Mouse (Mus musculus) adrenal gland, postnatal 14 days (tissue): ENCODE results near the gene Cfap97d2. TPM values are rescaled to one million over a fixed set of nuclear protein-coding genes. Genes with fewer than 3 reads are reported as not detected.
A peak's percentile ranks its signal among the peaks of the same experiment; 100 is the strongest.
"Not testable (repeated sequence)": the region's sequence is repeated elsewhere in the genome, so short reads cannot be mapped to it uniquely, and the experiment has no call there.

Source experiments
- DNase-seq: peaks from one replicate; pipeline ENCODE4 v3.0.0; 2021; ENCODE audit warnings: mixed read lengths
- total RNA-seq: library from RNA; stranded (reverse); gene quantifications from 2 replicates; pipeline ENCODE4 v1.2.3, GENCODE M21; 2021

The Cfap97d2 gene
- total RNA-seq, 1 experiment from 2014 or later = not detected

DNA sequence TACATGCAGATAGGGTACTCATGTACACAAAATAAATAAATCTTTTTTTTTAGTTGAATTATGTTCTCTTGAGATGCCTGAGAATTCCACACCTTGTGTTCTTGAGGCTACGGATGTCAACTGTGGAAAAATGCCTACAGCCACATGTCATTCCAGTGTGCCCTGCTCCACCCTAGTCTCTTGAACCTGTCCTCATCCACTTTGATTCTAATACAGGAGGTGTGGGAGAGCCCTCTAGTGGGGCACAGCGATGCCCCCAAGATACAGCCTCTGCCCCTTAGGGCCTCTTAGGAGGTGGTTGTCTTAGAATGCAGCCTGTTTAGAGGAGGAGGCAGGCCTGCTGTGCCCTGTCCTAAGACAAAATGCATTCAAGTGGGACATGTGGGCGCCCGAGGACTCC is 17.7 kb upstream of the Cfap97d2 start:
- no peak for DNase-seq

DNA sequence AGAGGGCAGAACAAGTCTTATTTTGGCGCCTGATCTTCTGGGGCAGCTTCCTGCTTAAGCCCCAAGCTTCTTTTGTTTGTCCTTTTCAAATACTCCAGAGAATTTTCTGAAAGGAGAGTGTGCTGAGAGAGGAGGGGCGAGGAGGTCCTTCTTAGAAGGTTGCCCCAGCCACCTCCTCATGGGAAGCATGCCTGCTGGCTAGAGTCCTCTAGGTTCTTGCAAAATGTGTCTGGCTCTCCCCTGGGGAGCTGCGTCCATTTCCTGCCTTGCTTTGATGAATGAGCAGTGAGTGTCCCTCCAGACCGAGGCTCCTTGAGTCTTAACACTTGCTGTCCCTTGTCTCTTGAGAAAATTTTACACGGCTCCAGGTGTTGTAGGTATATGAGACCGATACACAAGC is 17.2 kb upstream of the Cfap97d2 start:
- peak; percentile 80 for DNase-seq

DNA sequence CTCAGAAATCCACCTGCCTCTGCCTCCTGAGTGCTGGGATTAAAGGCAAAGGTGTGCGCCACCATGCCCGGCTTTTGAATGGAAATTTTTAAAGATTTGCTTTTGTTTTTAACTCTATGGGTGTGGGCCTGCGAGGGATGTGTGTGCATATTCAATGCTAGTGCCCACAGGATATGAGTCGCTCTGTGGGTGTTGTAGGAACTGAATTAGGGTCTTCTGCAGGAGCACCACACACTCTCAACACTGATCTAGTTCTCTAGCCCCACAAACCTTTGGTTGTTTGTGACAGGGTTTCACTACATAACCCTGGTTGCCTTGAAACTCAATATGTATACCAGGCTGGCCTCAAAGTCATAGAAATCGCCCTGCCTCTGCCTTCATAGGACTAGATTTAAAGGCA is 16.4 kb upstream of the Cfap97d2 start:
- DNase-seq = no peak

DNA sequence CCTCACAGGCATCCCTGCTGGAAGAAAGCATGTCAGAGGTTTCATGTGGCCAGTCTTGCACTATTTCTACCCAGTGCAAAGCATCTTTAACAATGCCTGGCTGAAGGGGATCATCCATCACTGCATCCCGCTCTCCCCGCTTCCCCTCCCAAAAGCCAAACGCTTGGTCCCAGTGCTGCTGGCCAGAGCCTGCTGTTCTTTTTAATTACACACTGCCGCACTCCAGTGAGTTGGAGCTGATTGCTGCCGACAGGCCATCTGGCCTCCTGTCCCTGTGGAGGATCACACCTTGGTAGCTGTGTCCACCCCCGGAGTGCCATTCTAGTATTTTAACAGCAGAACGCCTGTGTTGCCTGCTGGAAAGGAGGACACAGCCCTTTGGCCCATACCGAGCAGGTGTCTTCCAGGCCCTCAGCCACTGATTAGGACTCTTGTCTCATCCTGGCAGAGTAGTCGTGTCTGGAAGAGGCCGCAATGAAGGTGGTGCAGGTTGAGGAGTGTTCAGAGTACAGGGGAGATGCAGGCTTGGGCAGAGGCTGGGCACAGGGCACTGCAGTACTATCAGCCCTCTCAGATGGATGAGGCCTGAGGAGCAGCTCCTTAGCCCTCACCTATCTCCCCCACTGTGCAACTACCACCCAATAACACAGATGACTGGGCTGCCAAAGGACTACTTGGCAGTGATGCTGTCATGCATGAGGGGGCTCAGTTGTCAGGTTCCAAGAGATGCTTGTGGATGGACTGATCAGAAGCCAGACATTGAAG is 13.2 kb upstream of the Cfap97d2 start:
- DNase-seq = no peak

DNA sequence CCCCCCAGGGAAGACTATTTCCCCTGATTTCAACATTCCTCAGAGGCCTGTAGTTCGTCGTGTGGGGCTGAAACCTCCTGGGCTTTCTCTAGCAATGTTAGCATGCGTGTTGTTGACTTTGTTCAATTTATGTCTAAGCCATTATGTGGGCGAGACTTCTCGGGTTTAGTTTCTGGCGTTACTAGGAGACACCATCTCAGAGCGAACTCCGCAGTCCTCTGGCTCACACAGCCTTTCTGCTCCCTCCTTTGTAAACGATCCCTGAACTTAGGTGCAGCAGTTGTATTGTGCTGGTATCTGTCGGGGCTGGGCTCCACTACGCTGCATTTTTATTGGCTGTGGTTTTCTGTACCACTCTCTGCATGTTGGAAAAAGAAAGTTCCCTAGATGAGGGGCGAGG is 11.0 kb upstream of the Cfap97d2 start:
- no peak for DNase-seq

DNA sequence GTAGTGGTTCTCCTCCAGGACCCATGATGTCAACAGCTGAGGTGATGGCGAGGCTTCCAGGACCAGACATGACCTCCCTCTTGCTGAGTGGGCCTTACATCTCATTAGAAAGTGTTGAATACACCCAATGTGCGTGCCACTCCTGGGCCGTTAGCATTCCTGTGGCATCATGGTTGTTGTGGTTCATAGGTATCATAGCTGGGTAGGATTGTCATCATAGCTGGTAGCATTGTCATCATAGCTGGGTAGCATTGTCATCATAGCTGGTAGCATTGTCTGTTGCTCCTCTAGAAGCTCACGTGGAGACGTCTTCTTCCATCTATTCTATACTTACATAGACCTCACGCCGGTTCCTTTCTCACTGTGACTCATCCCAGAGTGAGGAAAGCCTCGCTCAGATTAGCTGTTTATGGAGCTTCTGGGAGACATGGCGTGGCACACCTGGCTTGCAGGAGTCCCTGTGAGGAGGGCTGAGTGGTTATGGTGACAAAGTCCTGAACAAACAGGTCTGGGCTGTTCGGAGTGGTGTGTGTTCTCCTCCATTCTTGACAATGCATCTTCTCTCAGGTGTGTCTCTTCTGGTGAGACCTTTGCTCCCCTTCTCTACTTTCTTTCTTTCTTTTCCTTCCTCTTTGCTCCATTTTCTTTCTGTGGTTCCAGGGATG is 10.4 kb upstream of the Cfap97d2 start:
- no peak for DNase-seq

DNA sequence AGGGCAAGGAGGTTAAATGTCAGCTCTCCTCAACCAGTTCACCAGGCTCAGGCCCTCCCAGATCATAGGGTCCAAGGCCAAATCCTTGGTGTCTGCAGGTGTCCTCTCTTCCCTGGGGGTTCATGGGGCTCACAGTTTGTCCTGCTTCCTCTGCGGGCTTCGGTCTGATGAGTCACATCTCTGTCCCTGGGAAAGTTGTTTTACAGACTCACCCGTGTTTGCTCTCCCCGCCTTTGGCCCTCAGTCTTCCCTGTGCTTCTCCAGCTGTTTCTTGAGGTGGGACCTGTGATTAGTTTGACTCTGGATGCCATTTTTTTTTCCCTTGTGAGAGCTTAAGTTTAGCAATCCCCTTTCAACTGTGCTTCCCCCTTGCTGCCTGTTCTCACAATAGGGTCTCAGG is 9.5 kb upstream of the Cfap97d2 start:
- DNase-seq = peak; percentile 24

DNA sequence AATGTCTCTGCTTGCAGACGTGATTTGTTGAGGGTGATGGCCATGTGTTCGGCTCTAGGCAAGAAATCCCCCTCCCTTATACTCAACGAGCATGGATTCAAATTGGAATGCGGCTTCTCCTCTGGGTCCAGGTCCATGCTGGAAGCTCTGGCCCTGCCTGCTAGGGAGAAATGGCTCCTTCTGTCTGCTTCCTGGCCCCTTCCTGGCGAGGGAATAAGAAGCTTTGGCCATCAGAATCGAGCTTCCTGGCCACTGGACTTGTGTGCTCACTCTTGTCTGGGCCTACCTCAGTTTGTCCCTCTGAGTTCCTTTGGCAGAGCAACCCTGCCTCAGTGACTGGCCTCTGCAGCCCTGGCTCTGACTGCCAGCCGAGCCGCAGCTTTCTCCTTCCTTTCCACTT is 8.5 kb upstream of the Cfap97d2 start:
- DNase-seq = no peak

DNA sequence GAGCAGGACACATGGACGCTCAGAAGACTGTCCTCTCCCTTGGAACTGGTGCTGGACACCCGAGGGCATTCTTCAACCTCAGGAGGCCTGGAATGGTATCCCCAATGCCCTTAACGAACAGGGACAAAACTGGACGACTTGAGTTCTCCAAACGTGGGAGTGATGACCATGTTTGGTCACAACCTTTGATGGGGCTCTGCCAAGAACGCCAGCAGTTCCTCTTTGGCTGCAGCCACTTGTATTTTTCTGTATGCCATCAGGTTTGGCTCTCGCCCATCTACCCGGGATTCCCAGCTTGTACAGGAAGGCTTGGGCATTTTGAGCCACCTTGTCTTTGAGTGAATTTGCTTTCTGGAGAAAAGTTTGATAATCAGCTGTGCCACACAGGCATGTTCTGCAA is 8.0 kb upstream of the Cfap97d2 start:
- peak; percentile 25 for DNase-seq

DNA sequence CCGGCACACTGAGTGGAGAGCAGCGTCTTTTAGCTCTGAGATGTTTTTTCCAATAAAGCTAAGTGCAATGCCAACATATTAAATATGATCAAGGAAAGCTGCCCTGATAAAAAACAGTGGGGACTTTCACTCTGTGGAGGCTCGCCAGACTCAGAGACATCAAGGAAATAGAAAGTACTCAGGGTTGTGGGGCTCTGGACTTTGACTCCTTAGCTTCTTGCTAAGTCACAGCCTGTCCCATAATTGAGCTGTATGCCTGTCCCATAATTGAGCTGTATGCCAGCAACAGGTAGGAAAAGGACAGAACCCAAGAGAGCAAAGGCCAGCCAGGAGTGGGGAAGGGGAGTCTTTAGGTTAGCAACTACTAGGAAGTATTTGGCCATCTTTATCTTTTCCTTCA is 7.4 kb upstream of the Cfap97d2 start:
- DNase-seq = no peak

DNA sequence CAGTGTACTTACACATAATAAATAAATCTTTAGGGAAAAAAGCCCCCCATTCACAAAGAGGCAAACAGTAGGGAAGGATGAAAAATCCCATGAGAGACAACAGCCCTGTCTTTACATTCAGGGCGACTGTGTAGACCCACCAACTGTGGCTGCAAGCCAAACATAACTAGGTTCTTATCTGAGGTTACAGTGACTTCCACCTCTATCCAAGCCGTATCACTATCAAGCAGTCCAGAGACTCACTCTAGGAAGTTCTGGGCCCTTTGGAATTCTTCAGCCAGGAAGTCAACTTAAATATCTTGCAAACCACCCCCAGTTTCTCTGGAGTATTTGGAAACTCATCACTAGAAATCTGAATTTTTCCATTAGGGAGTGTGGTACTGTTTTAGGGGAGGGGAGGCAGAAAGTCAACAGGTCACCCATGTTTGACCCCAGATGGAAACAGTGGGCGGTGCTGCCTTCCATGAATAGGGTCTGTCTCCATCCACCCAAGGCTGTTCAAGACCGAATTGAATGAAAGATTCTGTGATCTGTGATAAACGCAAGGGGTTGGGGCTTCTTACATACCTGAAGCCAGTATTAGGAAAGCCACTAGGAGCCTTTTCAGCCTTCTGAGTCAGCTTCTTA is 6.3 kb upstream of the Cfap97d2 start:
- no peak for DNase-seq

DNA sequence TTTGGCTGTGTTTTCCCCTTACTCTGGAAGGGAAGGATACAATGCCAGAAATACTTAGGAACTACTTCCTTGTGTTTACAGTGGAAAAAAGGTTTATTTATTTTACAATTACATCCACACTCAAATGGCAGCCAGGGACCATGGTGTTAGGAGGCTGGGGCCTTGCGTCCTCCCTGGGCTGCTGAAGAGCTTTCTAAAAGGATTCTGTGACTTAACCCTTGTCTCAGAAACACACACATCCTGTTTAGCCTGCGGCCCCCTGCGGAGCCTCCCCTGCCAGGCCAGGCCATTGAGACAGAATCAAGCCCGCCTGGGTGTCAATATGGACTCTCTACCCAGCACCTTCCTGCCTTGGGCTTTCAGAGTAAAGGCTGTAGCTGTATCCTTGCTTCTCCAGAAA is 2.9 kb upstream of the Cfap97d2 start:
- DNase-seq = no peak

DNA sequence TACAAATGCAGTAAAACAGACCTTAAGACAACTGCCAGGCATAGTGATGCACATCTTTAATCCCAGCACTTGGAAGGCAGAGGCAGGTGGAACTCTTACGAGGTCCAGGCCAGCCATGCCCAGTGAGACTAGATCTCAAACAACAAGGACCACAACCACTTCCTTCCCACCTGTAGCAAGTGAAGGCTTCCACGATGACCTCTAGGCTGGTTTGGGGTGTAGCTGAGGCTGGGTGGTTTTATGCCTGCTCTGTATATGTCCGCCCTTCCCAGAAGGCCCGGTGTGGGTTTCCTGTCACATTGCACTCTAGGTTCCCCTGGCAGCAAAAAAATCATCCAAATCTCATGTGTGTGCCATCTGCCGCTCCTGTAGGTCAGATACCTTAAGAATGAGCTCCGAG is 1.9 kb upstream of the Cfap97d2 start:
- no peak for DNase-seq

DNA sequence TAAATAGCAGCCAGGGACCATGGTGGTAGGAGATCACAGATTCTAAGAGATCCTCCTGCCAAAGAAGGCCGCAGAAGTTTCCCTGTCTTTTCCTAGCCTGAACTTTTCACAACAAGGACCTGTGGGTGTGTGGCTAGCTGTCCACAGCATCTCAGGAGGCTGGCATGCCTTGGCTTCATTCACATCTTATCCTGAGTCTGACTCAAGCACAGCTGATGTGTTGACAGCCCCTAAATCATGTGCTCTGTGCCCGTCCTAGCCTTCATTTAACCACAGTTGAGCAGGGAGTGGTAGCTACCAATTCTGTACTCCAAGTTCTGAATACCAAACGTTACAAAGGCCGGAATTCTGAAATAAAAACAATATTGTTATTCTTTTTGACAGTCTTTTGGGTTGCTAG is 1.4 kb upstream of the Cfap97d2 start:
- no peak for DNase-seq

DNA sequence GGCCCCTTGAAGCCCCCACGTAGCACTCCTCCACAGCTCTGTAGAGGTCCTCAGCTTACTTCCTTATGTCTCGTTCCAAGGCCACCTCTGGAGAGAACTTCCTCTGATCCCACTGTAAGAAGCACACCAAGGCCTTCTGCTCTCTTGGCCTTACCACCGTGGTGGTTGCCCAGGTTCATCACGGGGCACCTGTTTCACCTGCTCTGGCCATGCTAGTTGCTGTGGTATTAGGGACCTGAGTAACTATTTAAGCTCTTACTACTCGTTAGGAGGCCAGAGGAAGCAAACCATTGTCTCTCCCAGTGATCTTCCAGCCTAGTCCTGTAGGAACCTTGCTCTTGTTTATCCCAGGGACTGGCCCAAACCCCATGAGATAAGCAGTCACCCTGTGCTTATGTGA is 1.2 kb downstream of the Cfap97d2 start:
- no peak for DNase-seq

DNA sequence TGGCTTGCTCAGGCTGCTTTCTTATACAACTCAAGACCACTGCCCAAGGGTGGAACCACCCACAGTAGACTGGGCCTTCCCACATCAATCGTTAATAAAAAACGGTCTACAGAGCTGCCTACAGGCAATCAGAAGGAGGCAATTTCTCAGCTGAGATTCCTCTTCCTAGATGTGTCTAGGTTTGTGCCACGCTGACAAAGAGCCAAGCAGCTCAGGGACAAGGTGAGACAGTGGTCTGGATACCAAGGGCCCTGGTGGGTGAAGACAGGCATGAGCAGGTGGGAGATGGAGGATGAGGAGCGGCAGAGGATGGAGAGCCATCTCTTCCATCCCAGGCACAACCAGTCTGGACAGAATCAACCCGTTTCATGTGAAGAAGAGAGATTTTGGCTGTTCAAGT is 2.8 kb downstream of the Cfap97d2 start:
- DNase-seq = no peak

DNA sequence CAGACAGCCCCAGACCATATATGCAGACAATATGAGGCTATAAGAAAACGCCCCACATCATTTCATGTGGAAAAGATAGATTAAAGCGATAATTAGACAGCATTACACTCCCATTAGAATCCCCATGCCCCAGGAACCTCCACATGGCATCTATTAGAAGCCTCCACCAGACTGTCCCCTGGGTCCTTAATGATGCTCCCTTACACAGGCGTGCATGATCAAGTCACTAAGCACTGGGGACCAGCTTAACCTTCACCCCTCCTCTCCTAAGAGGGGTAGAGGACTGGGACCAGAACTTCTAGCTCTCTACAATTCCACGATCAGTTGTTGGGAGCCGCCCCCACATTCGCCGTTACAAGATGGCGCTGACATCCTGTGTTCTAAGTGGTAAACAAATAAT is 13.3 kb downstream of the Cfap97d2 start:
- no peak for DNase-seq

DNA sequence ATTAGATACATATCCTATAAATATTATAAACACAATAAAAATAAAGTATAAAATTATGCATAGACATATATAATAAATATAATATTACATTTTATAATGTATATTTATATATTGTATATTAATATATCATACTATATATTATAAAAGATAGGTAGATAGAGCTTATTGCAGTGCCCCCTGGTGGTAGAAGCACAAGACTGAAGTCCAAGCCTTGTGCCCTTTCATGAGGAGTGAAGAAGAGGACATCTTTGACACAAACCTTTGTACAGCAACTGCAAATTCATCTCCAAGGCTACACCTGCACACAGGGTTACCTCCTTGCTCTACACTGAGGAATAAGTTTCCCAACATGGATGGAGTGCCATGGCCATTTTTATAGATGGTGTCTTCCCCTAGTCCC is 20.0 kb downstream of the Cfap97d2 start:
- peak; percentile 67 for DNase-seq

DNA sequence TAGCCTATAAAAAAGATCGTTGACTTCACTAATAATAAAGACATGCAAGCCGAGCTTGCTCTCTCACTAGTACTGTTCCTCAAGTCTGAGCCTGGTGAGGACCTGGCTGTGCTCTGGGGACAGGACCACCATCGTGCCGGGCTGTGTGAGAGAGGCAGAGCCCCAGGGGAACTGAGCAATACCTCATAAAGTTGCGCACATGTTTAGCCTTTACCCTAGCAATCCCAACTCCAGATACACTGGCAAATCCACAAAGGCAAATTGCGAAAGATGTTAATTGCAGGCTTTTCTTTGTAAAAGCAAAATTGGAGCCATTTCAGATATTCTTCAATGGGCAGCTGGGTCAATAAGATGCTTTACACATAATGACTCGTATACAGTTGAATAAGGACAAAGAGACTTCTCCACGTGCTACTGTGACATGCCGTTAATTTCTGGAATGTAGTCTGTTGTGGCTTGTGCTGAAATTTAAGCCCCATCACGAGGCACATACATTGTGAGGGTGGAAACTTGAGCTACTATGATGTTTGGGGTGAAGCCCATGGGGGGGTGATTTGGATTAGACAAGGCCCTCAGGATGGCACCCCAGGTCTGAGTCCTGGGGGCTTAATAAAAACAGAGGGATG is 21.9 kb downstream of the Cfap97d2 start:
- DNase-seq = peak; percentile 16

DNA sequence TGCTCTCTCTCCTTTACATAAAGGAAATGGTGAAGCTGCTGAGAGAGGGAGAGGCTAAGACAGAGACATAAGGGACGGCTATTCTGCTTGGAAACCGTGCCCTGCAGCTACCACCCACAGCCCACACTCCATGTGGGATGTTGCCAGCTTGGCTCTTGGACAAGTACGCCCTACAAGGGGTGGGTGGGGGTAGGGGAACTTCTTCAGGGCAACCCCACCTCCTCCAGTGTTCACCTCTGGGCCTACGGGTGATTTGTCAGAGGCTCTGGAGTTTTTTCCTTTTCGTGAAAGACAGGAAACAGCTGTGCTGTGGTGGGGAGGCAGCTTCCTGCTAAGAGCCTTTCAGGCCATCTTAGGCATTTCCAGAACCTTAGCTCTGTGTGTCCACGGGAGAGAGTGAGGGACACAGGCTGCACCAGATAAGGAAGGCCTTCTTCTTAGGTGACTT is 34.7 kb downstream of the Cfap97d2 start:
- DNase-seq = peak; percentile 39

DNA sequence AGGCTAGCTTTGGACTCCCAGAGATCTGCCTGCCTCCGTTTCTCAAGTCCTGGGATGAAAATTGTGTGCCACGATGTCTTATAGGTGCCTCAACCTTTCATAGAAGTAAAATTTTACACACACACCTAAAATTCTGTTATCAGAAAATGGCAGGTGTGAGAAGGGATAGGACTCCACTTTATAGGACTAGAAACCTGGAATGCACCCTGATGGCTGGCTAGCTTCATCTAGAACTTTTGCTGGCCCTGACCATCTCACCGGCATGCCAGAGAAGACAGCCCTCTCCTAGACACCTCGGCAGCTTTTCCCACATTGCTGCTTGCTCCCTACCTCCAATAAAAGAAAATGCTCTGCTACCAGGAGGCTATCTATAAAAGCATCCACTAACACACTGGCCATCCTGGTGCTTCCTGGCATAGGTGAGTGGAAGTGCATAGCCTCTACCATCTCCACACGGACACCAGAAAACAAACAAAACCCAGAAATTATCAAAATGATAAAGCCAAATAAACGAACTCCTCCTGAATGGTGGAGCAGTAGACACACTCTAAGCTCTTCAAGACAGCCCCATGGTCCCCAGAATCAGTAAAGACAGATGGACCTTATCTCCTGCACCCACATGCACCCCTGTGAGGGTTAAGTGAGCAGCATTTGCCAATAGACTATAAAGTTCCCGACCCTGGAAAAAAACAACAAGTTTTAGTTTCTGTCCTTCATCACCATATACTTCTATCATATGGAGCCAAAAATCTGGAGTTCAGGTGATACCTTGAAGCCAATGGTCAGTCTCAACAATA is 35.3 kb downstream of the Cfap97d2 start:
- no peak for DNase-seq

DNA sequence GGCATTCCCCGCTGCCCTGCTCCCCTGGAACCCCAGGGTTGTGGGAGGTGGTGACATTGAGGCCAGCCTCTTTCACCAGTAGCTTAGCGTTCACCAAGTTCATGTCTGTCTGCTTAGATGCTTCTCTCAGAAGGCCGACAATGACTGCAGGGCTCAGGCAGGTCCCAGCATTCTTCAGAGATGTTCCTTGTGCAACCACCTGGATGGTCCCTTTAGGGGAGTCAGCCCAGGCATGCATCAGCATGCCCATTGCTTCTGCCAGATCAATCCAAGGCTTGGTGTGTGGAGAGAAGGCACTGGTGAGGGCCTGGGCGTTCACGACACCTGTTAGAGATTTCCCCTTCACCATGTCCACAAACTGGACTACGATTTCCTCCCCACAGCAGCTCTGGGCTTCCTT is 40.5 kb downstream of the Cfap97d2 start:
- DNase-seq = not testable (repeated sequence)
